Mouse (Mus musculus) MEL (cell line): Measurements from ENCODE around the gene Gm20708.

Source experiments
- CHD1 ChIP-seq: IDR thresholded peaks from 2 replicates; pipeline ENCODE4 v1.6.1; 2012; ENCODE audit warnings: low read depth, mild to moderate bottlenecking, inconsistent platforms, low read length, improper control_type of control experiment
- CTCF ChIP-seq, 3 experiments: IDR thresholded peaks in 2 of 3; conservative IDR thresholded peaks in 1 of 3; 2 replicates each; pipeline ENCODE4 v1.5.1; 2011 to 2012; ENCODE audit warnings: low read length in 3 of 3, low read depth in 2 of 3, mild to moderate bottlenecking in 2 of 3, improper control_type of control experiment in 1 of 3, inconsistent platforms in 1 of 3, mixed read lengths in 1 of 3, moderate library complexity in 1 of 3; ENCODE audit not compliant: control insufficient read depth in 1 of 3, insufficient read depth in 1 of 3, poor library complexity in 1 of 3, severe bottlenecking in 1 of 3
- HCFC1 ChIP-seq: IDR thresholded peaks from 2 replicates; pipeline ENCODE4 v1.6.1; 2012; ENCODE audit warnings: low read depth, mild to moderate bottlenecking, inconsistent platforms, low read length, improper control_type of control experiment, moderate library complexity
- POLR2A ChIP-seq, 2 experiments: IDR thresholded peaks; 2 replicates each; pipeline ENCODE4 v1.6.1; 2011 to 2012; ENCODE audit warnings: low read length in 2 of 2, mild to moderate bottlenecking in 2 of 2, control low read depth in 1 of 2, improper control_type of control experiment in 1 of 2, low read depth in 1 of 2, moderate library complexity in 1 of 2; ENCODE audit not compliant: control insufficient read depth in 1 of 2, insufficient read depth in 1 of 2, poor library complexity in 1 of 2
- POLR2AphosphoS2 ChIP-seq: IDR thresholded peaks from 2 replicates; pipeline ENCODE4 v1.6.1; 2011; ENCODE audit warnings: low read length, improper control_type of control experiment
- POLR2AphosphoS5 ChIP-seq: IDR thresholded peaks from 2 replicates; pipeline ENCODE4 v1.6.1; 2012; ENCODE audit warnings: low read depth, borderline replicate concordance, mild to moderate bottlenecking, inconsistent platforms, low read length, moderate library complexity, mixed read lengths
- RCOR1 ChIP-seq: IDR thresholded peaks from 2 replicates; pipeline ENCODE4 v1.6.1; 2012; ENCODE audit warnings: low read depth, mild to moderate bottlenecking, inconsistent platforms, low read length, improper control_type of control experiment
- SMC3 ChIP-seq: IDR thresholded peaks from 2 replicates; pipeline ENCODE4 v1.6.1; 2011; ENCODE audit warnings: low read depth, low read length, improper control_type of control experiment
- TAL1 ChIP-seq: IDR thresholded peaks from 2 replicates; pipeline ENCODE4 v1.6.1; 2012; ENCODE audit warnings: mild to moderate bottlenecking, inconsistent platforms, low read length, moderate library complexity, mixed read lengths
- TBP ChIP-seq: IDR thresholded peaks from 2 replicates; pipeline ENCODE4 v1.8.0; 2011; ENCODE audit warnings: low read depth, low read length, improper control_type of control experiment
- ZKSCAN1 ChIP-seq: IDR thresholded peaks from 2 replicates; pipeline ENCODE4 v1.6.1; 2012; ENCODE audit warnings: low read depth, mild to moderate bottlenecking, inconsistent platforms, low read length, improper control_type of control experiment, moderate library complexity
- ZNF384 ChIP-seq: IDR thresholded peaks from 2 replicates; pipeline ENCODE4 v1.6.1; 2012; ENCODE audit warnings: low read depth, mild to moderate bottlenecking, inconsistent platforms, low read length, improper control_type of control experiment

- TF ChIP-seq POLR2AphosphoS2 (no peak), CTCF (IDR thresholded peaks at IDR 0.05 in 2 of 3, conservative IDR thresholded peaks at IDR 0.05 in 1 of 3; ENCODE audit: control insufficient read depth in 1 of 3, insufficient read depth in 1 of 3, low read depth in 2 of 3, low read length in 3 of 3, poor library complexity in 1 of 3, severe bottlenecking in 1 of 3) (peak; percentile 22 to 50 (median 40); a peak in 5 of 6 replicates), ZKSCAN1 (no peak), POLR2AphosphoS5 (no peak), POLR2A (IDR thresholded peaks at IDR 0.05; ENCODE audit: control insufficient read depth in 1 of 2, insufficient read depth in 1 of 2, low read depth in 1 of 2, low read length in 2 of 2, poor library complexity in 1 of 2) (no peak), RCOR1 (no peak), TBP (no peak), SMC3 (no peak; the same call in 1 of the 2 replicates), ZNF384 (no peak), TAL1 (no peak), HCFC1 (no peak), CHD1 (no peak)
These were observed 18.6 kb upstream of the Gm20708 start for GRCm38 (mm10) chr11:117790703-117791440.
